ENCODE assay signal across 31 mouse cellular contexts in the genomic region with DNA sequence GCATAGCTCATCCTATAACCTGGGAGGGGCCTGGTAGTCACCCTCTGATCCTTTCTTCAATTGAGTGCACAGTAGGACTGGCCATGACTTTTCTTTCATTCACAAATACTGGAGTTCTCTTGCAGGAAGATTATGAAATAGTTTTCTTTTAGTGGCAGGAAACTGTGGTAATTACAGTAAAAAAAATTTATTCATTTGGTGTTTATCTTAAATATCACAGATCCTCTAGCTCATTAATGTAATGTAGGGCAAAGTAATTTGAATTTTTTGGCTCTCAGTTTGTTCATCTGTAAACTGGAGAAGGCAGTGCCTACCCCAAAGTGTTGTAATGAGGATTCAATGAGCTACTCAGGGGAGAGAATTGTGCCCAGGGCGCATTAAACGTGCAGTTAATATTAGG. TPM values are rescaled to one million over a fixed set of nuclear protein-coding genes. Genes with fewer than 3 reads are reported as not detected.
DNase-seq lines count a peak whose midpoint lies in the region; ATAC-seq lines count a peak whose summit lies in the region.
"Had no signal": no experiment of that assay in that cellular context is flagged by ENCODE, and none has a peak within 500 bp of the region (broad histone marks: within the 10 kb centered on the region; RNA-seq: fewer than 3 reads in every experiment).

No protein-coding gene starts in this region.

- no peaks in the 10 kb centered on the region for H3K9me3 ChIP-seq in kidney, embryonic 15.5 days (replicated peaks)
- no peaks in the 10 kb centered on the region for H3K9me3 ChIP-seq in lung, embryonic 16.5 days (ENCODE audit: control insufficient read depth, low read length)
- no peaks in the 10 kb centered on the region for H3K9me3 ChIP-seq in midbrain, embryonic 11.5 days (ENCODE audit: control insufficient read depth, low read length)
- H3K9me3 ChIP-seq: embryonic facial prominence, embryonic 12.5 days; G1E; heart, embryonic 13.5 days; hindbrain, embryonic 10.5 days; hindbrain, embryonic 15.5 days; midbrain, embryonic 10.5 days; neural tube, embryonic 12.5 days had no signal

- ATAC-seq in kidney, embryonic 15.5 days (replicated peaks; ENCODE audit: low FRiP score), result no peak
- ATAC-seq in lung, embryonic 16.5 days (ENCODE audit: low read depth), result no peak
- ATAC-seq in granulocyte monocyte progenitor cell, adult 5-6 weeks (replicated peaks; ENCODE audit: poor library complexity, severe bottlenecking), result peak; percentile 47
- no peak for ATAC-seq in midbrain, embryonic 11.5 days (ENCODE audit: low FRiP score)
- ATAC-seq: forebrain, embryonic 16.5 days; midbrain, embryonic 16.5 days had no signal

- no peaks in the 10 kb centered on the region for H3K27me3 ChIP-seq in kidney, embryonic 15.5 days
- no peaks in the 10 kb centered on the region for H3K27me3 ChIP-seq in lung, embryonic 16.5 days (ENCODE audit: control insufficient read depth, insufficient read depth, low read depth, low read length)
- H3K27me3 ChIP-seq in midbrain, embryonic 11.5 days (ENCODE audit: control insufficient read depth, insufficient read depth, low read length), result no peaks in the 10 kb centered on the region
- H3K27me3 ChIP-seq: CH12.LX; embryonic facial prominence, embryonic 12.5 days; heart, embryonic 13.5 days; hindbrain, embryonic 15.5 days; neural tube, embryonic 12.5 days; Patski had no signal

- no peak for DNase-seq in kidney, adult 9 months
- no peak for DNase-seq in lung, postnatal 14 days
- peak; percentile 76 for DNase-seq in Muller cell, postnatal 12 days (ENCODE audit: inconsistent ontology term)
- DNase-seq in midbrain, embryonic 11.5 days (ENCODE audit: low spot score, missing footprints), result no peak
- DNase-seq in thymus, postnatal 14 days, result no peak
- DNase-seq: cerebellum, adult 8-10 months; lung, adult 2 months had no signal

- H3K36me3 ChIP-seq in kidney, embryonic 15.5 days, result no peaks in the 10 kb centered on the region
- H3K36me3 ChIP-seq in lung, embryonic 16.5 days (ENCODE audit: control insufficient read depth, insufficient read depth, low read length), result no peaks in the 10 kb centered on the region
- H3K36me3 ChIP-seq in midbrain, embryonic 11.5 days (ENCODE audit: control insufficient read depth, insufficient read depth, low read length), result no peaks in the 10 kb centered on the region
- H3K36me3 ChIP-seq: embryonic facial prominence, embryonic 12.5 days; G1E; heart, embryonic 13.5 days; hindbrain, embryonic 10.5 days; hindbrain, embryonic 15.5 days; midbrain, embryonic 10.5 days; neural tube, embryonic 12.5 days had no signal

- peaks cover 86% of the 10 kb centered on the region for H3K4me1 ChIP-seq in kidney, embryonic 15.5 days
- peaks cover 15% of the 10 kb centered on the region for H3K4me1 ChIP-seq in lung, embryonic 16.5 days (replicated peaks; ENCODE audit: control insufficient read depth, insufficient read depth, low read length)
- H3K4me1 ChIP-seq in midbrain, embryonic 11.5 days (ENCODE audit: control insufficient read depth, insufficient read depth, low read length), result no peaks in the 10 kb centered on the region
- H3K4me1 ChIP-seq: neural tube, embryonic 12.5 days had no signal

- 70% methylated on average over 2 of the region's 2 CpGs for WGBS in kidney, embryonic 15.5 days
- 64% methylated on average over 2 of the region's 2 CpGs for WGBS in lung, embryonic 16.5 days
- 94% methylated on average over 2 of the region's 2 CpGs for WGBS in midbrain, embryonic 11.5 days

- peak overlapping the region; percentile 90 for H3K27ac ChIP-seq in kidney, embryonic 15.5 days
- peak overlapping the region; percentile 44; the same call in 1 of the 2 replicates for H3K27ac ChIP-seq in lung, embryonic 16.5 days (ENCODE audit: low read length)
- H3K27ac ChIP-seq in midbrain, embryonic 11.5 days (ENCODE audit: low read depth, low read length), result no peak overlapping the region
- H3K27ac ChIP-seq: embryonic facial prominence, embryonic 12.5 days; hindbrain, embryonic 10.5 days; layer of hippocampus, adult 2 months; left cerebral cortex, adult 2 months; liver, embryonic 14.5 days; midbrain, embryonic 10.5 days; neural tube, embryonic 12.5 days had no signal

- H3K4me2 ChIP-seq in kidney, embryonic 15.5 days, result no peak overlapping the region
- no peak overlapping the region for H3K4me2 ChIP-seq in lung, embryonic 16.5 days (ENCODE audit: low read depth, low read length)
- H3K4me2 ChIP-seq in midbrain, embryonic 11.5 days, result no peak overlapping the region
- H3K4me2 ChIP-seq: embryonic facial prominence, embryonic 12.5 days; heart, embryonic 13.5 days; hindbrain, embryonic 15.5 days; neural tube, embryonic 12.5 days had no signal

- H3K9ac ChIP-seq in kidney, embryonic 15.5 days, result no peak overlapping the region
- H3K9ac ChIP-seq in lung, embryonic 16.5 days (ENCODE audit: low read length), result no peak overlapping the region
- no peak overlapping the region for H3K9ac ChIP-seq in midbrain, embryonic 11.5 days (ENCODE audit: low read length)
- H3K9ac ChIP-seq: embryonic facial prominence, embryonic 12.5 days; hindbrain, embryonic 15.5 days; liver, embryonic 14.5 days; neural tube, embryonic 12.5 days had no signal

- H3K4me3 ChIP-seq in kidney, embryonic 15.5 days (replicated peaks), result no peak overlapping the region
- H3K4me3 ChIP-seq in lung, embryonic 16.5 days (ENCODE audit: low read length), result no peak overlapping the region
- H3K4me3 ChIP-seq in midbrain, embryonic 11.5 days (ENCODE audit: low read depth, low read length), result no peak overlapping the region
- H3K4me3 ChIP-seq: embryonic facial prominence, embryonic 12.5 days; erythroblast, embryonic 14.5 days; heart, embryonic 13.5 days; hindbrain, embryonic 10.5 days; hindbrain, embryonic 15.5 days; layer of hippocampus, adult 2 months; left cerebral cortex, adult 2 months; midbrain, embryonic 10.5 days; neural tube, embryonic 12.5 days had no signal

RNA-seq across cellular contexts. Expression of gene Ubtd1, which starts 11.4 kb away (rescaled TPM):
- 29.0 and 32.3 TPM in 2 replicates for polyA plus RNA-seq in kidney, embryonic 15.5 days (2015; fragmentation: Nextera tagmentation; extraction: Ambion mirVana)
- 13.8 and 14.5 TPM in 2 replicates for polyA plus RNA-seq in lung, embryonic 16.5 days (2015; fragmentation: Nextera tagmentation; extraction: Ambion mirVana)
- 25.4 and 38.5 TPM in 2 replicates for total RNA-seq in granulocyte monocyte progenitor cell, adult 5-6 weeks (2014; fragmentation: Nextera tagmentation)
- total RNA-seq in granulocyte monocyte progenitor cell, adult 5-6 weeks (2017), result 6.4 and 9.5 TPM in 2 replicates
- polyA plus RNA-seq in midbrain, embryonic 11.5 days (2014; fragmentation: Nextera tagmentation; extraction: Ambion mirVana), result 6.9 and 7.0 TPM in 2 replicates

RNA-seq across cellular contexts. Expression of gene Mms19, which starts 12.0 kb away (rescaled TPM):
- 40.6 and 45.6 TPM in 2 replicates for polyA plus RNA-seq in kidney, embryonic 15.5 days (2015; fragmentation: Nextera tagmentation; extraction: Ambion mirVana)
- polyA plus RNA-seq in lung, embryonic 16.5 days (2015; fragmentation: Nextera tagmentation; extraction: Ambion mirVana), result 30.2 and 31.8 TPM in 2 replicates
- 56.9 and 59.4 TPM in 2 replicates for total RNA-seq in granulocyte monocyte progenitor cell, adult 5-6 weeks (2014; fragmentation: Nextera tagmentation)
- 36.2 and 37.4 TPM in 2 replicates for total RNA-seq in granulocyte monocyte progenitor cell, adult 5-6 weeks (2017)
- polyA plus RNA-seq in midbrain, embryonic 11.5 days (2014; fragmentation: Nextera tagmentation; extraction: Ambion mirVana), result 27.0 and 33.4 TPM in 2 replicates

RNA-seq across cellular contexts. Expression of gene Ankrd2, which starts 42.8 kb away (rescaled TPM):
- polyA plus RNA-seq in kidney, embryonic 15.5 days (2015; fragmentation: Nextera tagmentation; extraction: Ambion mirVana), result 0.35 TPM in 1 of 2 replicates, not detected in the other
- 0.28 and 0.84 TPM in 2 replicates for polyA plus RNA-seq in lung, embryonic 16.5 days (2015; fragmentation: Nextera tagmentation; extraction: Ambion mirVana)
- not detected in 2 replicates for total RNA-seq in granulocyte monocyte progenitor cell, adult 5-6 weeks (2014; fragmentation: Nextera tagmentation)
- total RNA-seq in granulocyte monocyte progenitor cell, adult 5-6 weeks (2017), result not detected in 2 replicates
- polyA plus RNA-seq in midbrain, embryonic 11.5 days (2014; fragmentation: Nextera tagmentation; extraction: Ambion mirVana), result not detected in 2 replicates
- total RNA-seq: CH12.LX; G1E; heart, postnatal 14 days; layer of hippocampus, adult 2 months; left cerebral cortex, postnatal 36 days; megakaryocyte progenitor cell, adult 5-6 weeks had no signal
- polyA plus RNA-seq: erythroblast, embryonic 14.5 days; forebrain, embryonic 11.5 days; G1E; heart, embryonic 13.5 days; hindbrain, embryonic 10.5 days; inflammation-experienced regulatory T-cells, adult 6 months; urinary bladder, adult 2 months had no signal

RNA-seq across cellular contexts. Expression of gene Hoga1, which starts 52.4 kb away (rescaled TPM):
- 19.7 and 21.1 TPM in 2 replicates for polyA plus RNA-seq in kidney, embryonic 15.5 days (2015; fragmentation: Nextera tagmentation; extraction: Ambion mirVana)
- 1.3 and 2.9 TPM in 2 replicates for polyA plus RNA-seq in lung, embryonic 16.5 days (2015; fragmentation: Nextera tagmentation; extraction: Ambion mirVana)
- total RNA-seq in granulocyte monocyte progenitor cell, adult 5-6 weeks (2014; fragmentation: Nextera tagmentation), result not detected in 2 replicates
- not detected in 2 replicates for total RNA-seq in granulocyte monocyte progenitor cell, adult 5-6 weeks (2017)
- polyA plus RNA-seq in midbrain, embryonic 11.5 days (2014; fragmentation: Nextera tagmentation; extraction: Ambion mirVana), result 0.80 and 1.2 TPM in 2 replicates
- total RNA-seq: CH12.LX, G1E had no signal
- polyA plus RNA-seq: erythroblast, embryonic 14.5 days; G1E; inflammation-experienced regulatory T-cells, adult 6 months had no signal

RNA-seq across cellular contexts. Expression of gene 4933411K16Rik, which starts 59.1 kb away (rescaled TPM):
- 0.54 and 0.62 TPM in 2 replicates for polyA plus RNA-seq in kidney, embryonic 15.5 days (2015; fragmentation: Nextera tagmentation; extraction: Ambion mirVana)
- not detected in 2 replicates for polyA plus RNA-seq in lung, embryonic 16.5 days (2015; fragmentation: Nextera tagmentation; extraction: Ambion mirVana)
- total RNA-seq in granulocyte monocyte progenitor cell, adult 5-6 weeks (2014; fragmentation: Nextera tagmentation), result not detected in 2 replicates
- not detected in 2 replicates for total RNA-seq in granulocyte monocyte progenitor cell, adult 5-6 weeks (2017)
- polyA plus RNA-seq in midbrain, embryonic 11.5 days (2014; fragmentation: Nextera tagmentation; extraction: Ambion mirVana), result 0.10 TPM in 1 of 2 replicates, not detected in the other
- total RNA-seq: CH12.LX; G1E; megakaryocyte progenitor cell, adult 5-6 weeks had no signal
- polyA plus RNA-seq: embryonic facial prominence, embryonic 12.5 days; erythroblast, embryonic 14.5 days; forebrain, embryonic 16.5 days; G1E; heart, embryonic 13.5 days; hindbrain, embryonic 10.5 days; inflammation-experienced regulatory T-cells, adult 6 months; midbrain, embryonic 16.5 days; neural tube, embryonic 12.5 days had no signal
